Mouse (Mus musculus) C2C12 (cell line): ENCODE measurements at regions not wholly inside any gene's neighbourhood (a gene's known extent, or its start where the extent isn't known, plus 50 kb on each side); places are given as distances from the start of the nearest gene placed in this dataset.

Source experiments
- H3K27me3 ChIP-seq: one replicate; pipeline ENCODE4 v1.6.1; 2011; ENCODE audit not compliant: control insufficient read depth, insufficient read depth, insufficient read length
- H3K36me3 ChIP-seq: one replicate; pipeline ENCODE4 v1.6.1; 2011; ENCODE audit not compliant: control insufficient read depth, insufficient read depth
- H3K4me3 ChIP-seq: one replicate; pipeline ENCODE4 v1.5.1; 2011; ENCODE audit warnings: mild to moderate bottlenecking, control low read depth; ENCODE audit not compliant: poor library complexity, insufficient read depth, severe bottlenecking
- H3K79me2 ChIP-seq: one replicate; pipeline ENCODE4 v1.6.1; 2011; ENCODE audit not compliant: control insufficient read depth, insufficient read depth
- H3K79me3 ChIP-seq: one replicate; pipeline ENCODE4 v1.6.1; 2011; ENCODE audit warnings: low read depth, control low read depth
- H3ac ChIP-seq: one replicate; pipeline ENCODE3; 2011; ENCODE audit warnings: low read depth; ENCODE audit not compliant: control insufficient read depth, insufficient read length
- CEBPB ChIP-seq: IDR thresholded peaks from one replicate; pipeline ENCODE4 v1.6.1; 2011; ENCODE audit warnings: low read depth, mild to moderate bottlenecking, control low read depth, moderate library complexity
- CTCF ChIP-seq: IDR thresholded peaks from one replicate; pipeline ENCODE4 v1.5.1; 2011; ENCODE audit not compliant: control insufficient read depth, insufficient read depth, insufficient read length
- FOSL1 ChIP-seq: IDR thresholded peaks from one replicate; pipeline ENCODE4 v1.8.0; 2011; ENCODE audit warnings: mild to moderate bottlenecking, low read length; ENCODE audit not compliant: poor library complexity, insufficient read depth, severe bottlenecking
- MAX ChIP-seq: IDR thresholded peaks from one replicate; pipeline ENCODE4 v1.6.1; 2011; ENCODE audit warnings: mild to moderate bottlenecking, control low read depth
- MYOD1 ChIP-seq: IDR thresholded peaks from one replicate; pipeline ENCODE4 v1.6.1; 2011; ENCODE audit warnings: low read depth; ENCODE audit not compliant: control insufficient read depth, insufficient read length
- MYOG ChIP-seq: IDR thresholded peaks from one replicate; pipeline ENCODE4 v1.6.1; 2011; ENCODE audit not compliant: control insufficient read depth, insufficient read length; ENCODE audit errors: extremely low read depth
- USF1 ChIP-seq: IDR thresholded peaks from one replicate; pipeline ENCODE4 v1.6.1; 2011; ENCODE audit warnings: low read depth, mild to moderate bottlenecking, control low read depth, moderate library complexity

GRCm38 (mm10) chr6:50948061-50948460, 293.8 kb upstream of the Npvf start:
- TF ChIP-seq MYOG: no peak
- TF ChIP-seq MYOD1: no peak
- no peak for TF ChIP-seq FOSL1
- H3K27me3 ChIP-seq: peaks cover 23% of the 10 kb centered on the region
- no peak overlapping the region for H3K4me3 ChIP-seq
- no peaks in the 10 kb centered on the region for H3K79me3 ChIP-seq
- no peak overlapping the region for H3ac ChIP-seq
- H3K79me2 ChIP-seq: no peaks in the 10 kb centered on the region
- H3K36me3 ChIP-seq: no peaks in the 10 kb centered on the region

GRCm38 (mm10) chr6:50949361-50949760, 295.1 kb upstream of the Npvf start:
- Histone ChIP-seq H3K79me3 (no peaks in the 10 kb centered on the region), H3K27me3 (peaks cover 20% of the 10 kb centered on the region), H3ac (no peak overlapping the region), H3K4me3 (no peak overlapping the region), H3K36me3 (no peaks in the 10 kb centered on the region), H3K79me2 (no peaks in the 10 kb centered on the region)
- TF ChIP-seq FOSL1 (no peak), USF1 (no peak), MAX (no peak), CTCF (no peak), MYOD1 (no peak), MYOG (no peak), CEBPB (no peak)

- TF ChIP-seq CEBPB (no peak), USF1 (no peak), MYOG (no peak), FOSL1 (no peak), MYOD1 (no peak), MAX (no peak), CTCF (no peak)
- H3K27me3 ChIP-seq: peaks cover 18% of the 10 kb centered on the region
Observed at GRCm38 (mm10) chr6:50949883-50950583, 295.8 kb upstream of the Npvf start.

GRCm38 (mm10) chr6:50957328-50957900, 303.2 kb upstream of the Npvf start:
- Histone ChIP-seq H3K36me3 (no peaks in the 10 kb centered on the region), H3K79me3 (no peaks in the 10 kb centered on the region), H3K4me3 (no peak overlapping the region), H3K79me2 (no peaks in the 10 kb centered on the region), H3ac (no peak overlapping the region), H3K27me3 (no peaks in the 10 kb centered on the region)
- TF ChIP-seq USF1: no peak
- no peak for TF ChIP-seq CTCF
- no peak for TF ChIP-seq MAX
- TF ChIP-seq FOSL1: no peak
- TF ChIP-seq MYOG: no peak
- TF ChIP-seq MYOD1: no peak
- no peak for TF ChIP-seq CEBPB

More at GRCm38 (mm10) chr6:50949883-50950583, 295.8 kb upstream of the Npvf start:
- H3ac ChIP-seq: no peak overlapping the region
- H3K36me3 ChIP-seq: no peaks in the 10 kb centered on the region
- H3K79me3 ChIP-seq: no peaks in the 10 kb centered on the region
- H3K4me3 ChIP-seq: no peak overlapping the region
- no peaks in the 10 kb centered on the region for H3K79me2 ChIP-seq

- no peak for TF ChIP-seq MAX
- TF ChIP-seq MYOG: no peak
- TF ChIP-seq CEBPB: no peak
- no peak for TF ChIP-seq USF1
- no peak for TF ChIP-seq CTCF
- no peak for TF ChIP-seq FOSL1
- no peak for TF ChIP-seq MYOD1
- Histone ChIP-seq H3K79me3 (no peaks in the 10 kb centered on the region), H3K79me2 (no peaks in the 10 kb centered on the region), H3K27me3 (no peaks in the 10 kb centered on the region), H3ac (no peak overlapping the region), H3K36me3 (no peaks in the 10 kb centered on the region), H3K4me3 (no peak overlapping the region)
Observed at GRCm38 (mm10) chr6:50960341-50960740, 306.1 kb upstream of the Npvf start.
